Mouse (Mus musculus) MEL (cell line): ENCODE measurements around the gene Gjc3. TPM values are rescaled to one million over a fixed set of nuclear protein-coding genes. Genes with fewer than 3 reads are reported as not detected.

ENCODE experiments used
- DNase-seq: peaks from one replicate; pipeline ENCODE4 v3.0.0; 2011; ENCODE audit warnings: low read depth, low spot score
- H3K27ac ChIP-seq: 2 replicates; pipeline ENCODE4 v1.5.1; 2012; ENCODE audit warnings: low read depth, mild to moderate bottlenecking, control low read depth, low read length, moderate library complexity; ENCODE audit not compliant: control insufficient read depth
- H3K27me3 ChIP-seq, 2 experiments: fragments of 150-350 bp in 1 of 2; sonication (generic) in 1 of 2; 2 replicates each; pipeline ENCODE4 v1.6.1; 2012; ENCODE audit warnings: low read length in 2 of 2, mild to moderate bottlenecking in 2 of 2, improper control_type of control experiment in 1 of 2, moderate library complexity in 1 of 2; ENCODE audit not compliant: insufficient read depth in 2 of 2, control insufficient read depth in 1 of 2
- H3K36me3 ChIP-seq, 2 experiments: 2 replicates each; pipeline ENCODE4 v1.6.1; 2012 to 2014; ENCODE audit warnings: low read length in 2 of 2, improper control_type of control experiment in 1 of 2, inconsistent platforms in 1 of 2, mild to moderate bottlenecking in 1 of 2; ENCODE audit not compliant: insufficient read depth in 2 of 2, control insufficient read depth in 1 of 2
- H3K4me1 ChIP-seq, 2 experiments: fragments of 150-350 bp in 1 of 2; sonication (generic) in 1 of 2; 2 replicates each; pipeline ENCODE4 v1.6.1; 2012; ENCODE audit warnings: low read length in 2 of 2, improper control_type of control experiment in 1 of 2, mild to moderate bottlenecking in 1 of 2; ENCODE audit not compliant: insufficient read depth in 2 of 2, control insufficient read depth in 1 of 2
- H3K4me3 ChIP-seq, 2 experiments: fragments of 150-350 bp in 1 of 2; sonication (generic) in 1 of 2; 2 replicates each; pipeline ENCODE4 v1.5.1; 2012; ENCODE audit warnings: low read depth in 2 of 2, low read length in 2 of 2, mild to moderate bottlenecking in 2 of 2, moderate library complexity in 2 of 2, control low read depth in 1 of 2, improper control_type of control experiment in 1 of 2; ENCODE audit not compliant: control insufficient read depth in 1 of 2, insufficient read depth in 1 of 2
- H3K79me2 ChIP-seq: 2 replicates; pipeline ENCODE4 v1.6.1; 2012; ENCODE audit warnings: mild to moderate bottlenecking, low read length, moderate library complexity; ENCODE audit not compliant: control insufficient read depth, poor library complexity, insufficient read depth
- H3K9ac ChIP-seq: 2 replicates; pipeline ENCODE4 v1.6.1; 2012; ENCODE audit warnings: low read depth, mild to moderate bottlenecking, control low read depth, low read length, moderate library complexity; ENCODE audit not compliant: control insufficient read depth, poor library complexity, severe bottlenecking
- H3K9me3 ChIP-seq: fragments of 150-350 bp; sonication (generic); replicated peaks from 2 replicates; pipeline ENCODE4 v1.6.1; 2012; ENCODE audit warnings: mild to moderate bottlenecking, low read length, improper control_type of control experiment, moderate library complexity; ENCODE audit not compliant: insufficient read depth
- BHLHE40 ChIP-seq: IDR thresholded peaks from 2 replicates; pipeline ENCODE4 v1.6.1; 2012; ENCODE audit warnings: low read depth, mild to moderate bottlenecking, inconsistent platforms, low read length, improper control_type of control experiment, borderline replicate concordance
- CTCF ChIP-seq, 3 experiments: IDR thresholded peaks in 2 of 3; conservative IDR thresholded peaks in 1 of 3; 2 replicates each; pipeline ENCODE4 v1.5.1; 2011 to 2012; ENCODE audit warnings: low read length in 3 of 3, low read depth in 2 of 3, mild to moderate bottlenecking in 2 of 3, improper control_type of control experiment in 1 of 3, inconsistent platforms in 1 of 3, mixed read lengths in 1 of 3, moderate library complexity in 1 of 3; ENCODE audit not compliant: control insufficient read depth in 1 of 3, insufficient read depth in 1 of 3, poor library complexity in 1 of 3, severe bottlenecking in 1 of 3
- GABPA ChIP-seq: IDR thresholded peaks from 2 replicates; pipeline ENCODE4 v1.6.1; 2012; ENCODE audit warnings: low read depth, mild to moderate bottlenecking, inconsistent platforms, low read length, improper control_type of control experiment, moderate library complexity
- JUND ChIP-seq: IDR thresholded peaks from 2 replicates; pipeline ENCODE4 v1.6.1; 2011; ENCODE audit warnings: low read depth, mild to moderate bottlenecking, improper control_type of control experiment, low read length
- MAFK ChIP-seq: IDR thresholded peaks from 2 replicates; pipeline ENCODE4 v1.6.1; 2011; ENCODE audit warnings: low read depth, mild to moderate bottlenecking, low read length, improper control_type of control experiment, borderline replicate concordance
- MEF2A ChIP-seq: IDR thresholded peaks from 2 replicates; pipeline ENCODE4 v1.6.1; 2014; ENCODE audit warnings: low read depth, mild to moderate bottlenecking, inconsistent platforms, low read length, improper control_type of control experiment; ENCODE audit not compliant: poor library complexity, insufficient replicate concordance, severe bottlenecking; ENCODE audit errors: extremely low read depth
- MXI1 ChIP-seq: IDR thresholded peaks from 2 replicates; pipeline ENCODE4 v1.6.1; 2011; ENCODE audit warnings: mild to moderate bottlenecking, low read depth, low read length, improper control_type of control experiment
- RAD21 ChIP-seq: IDR thresholded peaks from 2 replicates; pipeline ENCODE4 v1.6.1; 2011; ENCODE audit warnings: mild to moderate bottlenecking, low read depth, low read length, improper control_type of control experiment
- SMC3 ChIP-seq: IDR thresholded peaks from 2 replicates; pipeline ENCODE4 v1.6.1; 2011; ENCODE audit warnings: low read depth, low read length, improper control_type of control experiment
- TBP ChIP-seq: IDR thresholded peaks from 2 replicates; pipeline ENCODE4 v1.8.0; 2011; ENCODE audit warnings: low read depth, low read length, improper control_type of control experiment
- UBTF ChIP-seq: IDR thresholded peaks from 2 replicates; pipeline ENCODE4 v1.6.1; 2012; ENCODE audit warnings: low read depth, mild to moderate bottlenecking, inconsistent platforms, low read length, improper control_type of control experiment, moderate library complexity, borderline replicate concordance; ENCODE audit not compliant: insufficient read depth
- ZC3H11A ChIP-seq: IDR thresholded peaks from 2 replicates; pipeline ENCODE4 v1.6.1; 2012; ENCODE audit warnings: low read depth, mild to moderate bottlenecking, inconsistent platforms, low read length, improper control_type of control experiment
- ZKSCAN1 ChIP-seq: IDR thresholded peaks from 2 replicates; pipeline ENCODE4 v1.6.1; 2012; ENCODE audit warnings: low read depth, mild to moderate bottlenecking, inconsistent platforms, low read length, improper control_type of control experiment, moderate library complexity
- ZMIZ1 ChIP-seq: IDR thresholded peaks from 2 replicates; pipeline ENCODE4 v1.6.1; 2012; ENCODE audit warnings: low read depth, mild to moderate bottlenecking, inconsistent platforms, low read length, improper control_type of control experiment, moderate library complexity
- ZNF384 ChIP-seq: IDR thresholded peaks from 2 replicates; pipeline ENCODE4 v1.6.1; 2012; ENCODE audit warnings: low read depth, mild to moderate bottlenecking, inconsistent platforms, low read length, improper control_type of control experiment
- polyA plus RNA-seq, 2 experiments: library from polyadenylated mRNA; stranded (reverse) in 1 of 2; unstranded in 1 of 2; fragments of >175 nt in 1 of 2; fragments of >200 nt in 1 of 2; gene quantifications; 2 replicates each; pipeline versions ENCODE4 v1.2.1 to v1.2.4; 2012; ENCODE audit warnings: low replicate concordance in 2 of 2, low read depth in 1 of 2; ENCODE audit not compliant: insufficient read length in 2 of 2, insufficient read depth in 1 of 2, missing spikeins in 1 of 2
- total RNA-seq: library from RNA; depleted of rRNA; stranded (reverse); fragments of 300-350 nt; gene quantifications from 2 replicates; pipeline ENCODE4 v1.2.3, GENCODE M21; 2012; rRNA removed

Gjc3 gene
- total and polyA plus RNA-seq, 3 experiments, result not detected

DNA sequence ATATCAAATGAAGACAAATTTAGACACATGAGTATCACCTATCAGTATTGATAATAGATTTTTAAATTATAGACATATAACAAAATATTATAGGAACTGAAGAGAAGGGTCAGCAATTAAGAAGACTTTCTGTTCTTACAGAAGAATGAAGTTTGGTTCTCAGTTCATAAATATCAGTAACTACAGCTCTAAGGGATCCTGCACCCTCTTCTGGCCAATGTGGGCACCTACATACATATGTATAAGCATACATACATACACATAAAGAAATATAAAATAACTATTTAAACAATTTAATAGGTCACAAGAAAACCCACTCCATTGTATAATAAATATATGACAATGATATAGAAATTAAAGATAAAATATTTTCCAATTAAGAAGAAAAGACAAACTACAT is 48.4 kb downstream of the Gjc3 start:
- no peak overlapping the region for H3K27ac ChIP-seq
- H3K9ac ChIP-seq, result no peak overlapping the region
- no peaks in the 10 kb centered on the region for H3K4me1 ChIP-seq
- TF ChIP-seq JUND (no peak), ZC3H11A (peak; percentile 55), SMC3 (peak; percentile 82), CTCF (IDR thresholded peaks at IDR 0.05 in 2 of 3, conservative IDR thresholded peaks at IDR 0.05 in 1 of 3; ENCODE audit: control insufficient read depth in 1 of 3, insufficient read depth in 1 of 3, low read depth in 2 of 3, low read length in 3 of 3, poor library complexity in 1 of 3, severe bottlenecking in 1 of 3) (peak in 1 of 3 experiments; percentile 63; a peak in 2 of 6 replicates), TBP (no peak), RAD21 (peak; percentile 66)
- H3K79me2 ChIP-seq, result no peaks in the 10 kb centered on the region
- DNase-seq, result peak; percentile 49
- H3K9me3 ChIP-seq, result no peaks in the 10 kb centered on the region
- H3K4me3 ChIP-seq, result no peak overlapping the region
- H3K27me3 ChIP-seq, result peaks cover 2 to 7% of the 10 kb centered on the region in 2 experiments; a peak in 3 of 4 replicates
- no peaks in the 10 kb centered on the region for H3K36me3 ChIP-seq

DNA sequence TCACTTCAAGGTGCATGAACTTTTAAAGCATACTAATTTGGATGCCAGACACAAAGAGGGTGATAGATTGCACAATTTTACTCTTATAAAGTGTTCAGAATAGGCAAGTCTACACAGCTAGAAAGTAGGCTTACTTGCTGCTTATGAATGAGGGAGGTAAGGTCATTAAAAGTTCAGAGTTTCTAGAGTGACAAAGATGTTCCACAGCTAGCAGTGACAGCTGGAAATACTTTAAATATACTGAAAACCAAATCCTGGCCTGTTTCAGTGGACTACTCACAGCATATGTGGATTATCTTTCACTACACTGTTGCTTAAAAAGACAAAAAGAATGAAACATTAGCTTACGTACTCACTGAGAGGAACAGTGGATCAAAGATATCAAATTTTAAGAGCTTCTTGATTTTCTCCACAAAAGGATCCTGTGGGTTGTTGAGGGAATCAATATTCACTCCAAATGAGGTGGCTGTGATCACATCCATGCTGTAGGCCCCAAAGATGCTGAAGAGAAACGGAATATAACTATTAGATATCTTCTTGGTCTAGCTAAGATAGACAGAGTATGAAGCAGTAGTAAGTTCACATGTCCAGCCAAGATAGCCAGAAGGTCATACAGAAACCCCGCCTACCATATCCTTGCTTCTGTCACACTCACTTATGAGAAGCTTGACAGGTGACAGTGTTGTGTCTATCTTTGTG is 53.2 kb downstream of the Gjc3 start:
- TF ChIP-seq ZMIZ1 (no peak), BHLHE40 (no peak), SMC3 (no peak), ZC3H11A (no peak), ZKSCAN1 (no peak), UBTF (no peak), MXI1 (no peak), MEF2A (no peak), GABPA (no peak), ZNF384 (no peak), MAFK (no peak)
- TF ChIP-seq, all 39 proteins: peak for 0
- H3K27ac ChIP-seq, result no peak overlapping the region
- DNase-seq, result no peak

More for the DNA sequence above, 53.2 kb downstream of the Gjc3 start:
- no peaks in the 10 kb centered on the region for H3K36me3 ChIP-seq
- H3K9ac ChIP-seq, result no peak overlapping the region
- no peaks in the 10 kb centered on the region for H3K9me3 ChIP-seq
- peaks cover 0 to 2% of the 10 kb centered on the region in 2 experiments; a peak in 1 of 4 replicates for H3K27me3 ChIP-seq
- no peak overlapping the region for H3K4me3 ChIP-seq
- H3K4me1 ChIP-seq, result no peaks in the 10 kb centered on the region
- no peaks in the 10 kb centered on the region for H3K79me2 ChIP-seq

Other genes starting within 250 kb of the Gjc3 start
- gene Nyap1, start 221.5 kb downstream of the Gjc3 start, total RNA-seq, result 0.39 and 0.42 TPM in 2 replicates
- gene Nyap1, start 221.5 kb downstream of the Gjc3 start, polyA plus RNA-seq, result 1 to 10 TPM in 1 of 2 experiments, not detected in 1; 1.1 TPM
- gene Tsc22d4, start 217.4 kb downstream of the Gjc3 start, total RNA-seq, result 52.7 and 58.3 TPM in 2 replicates
- gene Tsc22d4, start 217.4 kb downstream of the Gjc3 start, polyA plus RNA-seq, result 100 to 1,000 TPM in 1 of 2 experiments, not detected in 1; 203 TPM
- 35.0 and 35.8 TPM in 2 replicates for gene Ppp1r35, start 184.2 kb downstream of the Gjc3 start, total RNA-seq
- 10 to 100 TPM in 1 of 2 experiments, not detected in 1; 46.2 TPM for gene Ppp1r35, start 184.2 kb downstream of the Gjc3 start, polyA plus RNA-seq
- gene Mepce, start 175.4 kb downstream of the Gjc3 start, total RNA-seq, result 49.1 and 58.7 TPM in 2 replicates
- 10 to 100 TPM in 1 of 2 experiments, not detected in 1; 74.2 TPM for gene Mepce, start 175.4 kb downstream of the Gjc3 start, polyA plus RNA-seq
- gene Zcwpw1, start 175.3 kb downstream of the Gjc3 start, total RNA-seq, result 5.6 and 11.1 TPM in 2 replicates
- gene Zcwpw1, start 175.3 kb downstream of the Gjc3 start, polyA plus RNA-seq, result 10 to 100 TPM in 1 of 2 experiments, not detected in 1; 16.0 TPM
- gene Pilra, start 126.8 kb downstream of the Gjc3 start, total RNA-seq, result 0.36 and 1.5 TPM in 2 replicates
- under 1 TPM in 1 of 2 experiments, not detected in 1; 0.89 TPM for gene Pilra, start 126.8 kb downstream of the Gjc3 start, polyA plus RNA-seq
- gene Pilrb1, start 105.0 kb downstream of the Gjc3 start, total RNA-seq, result 4.4 and 12.1 TPM in 2 replicates
- 1 to 10 TPM in 1 of 2 experiments, not detected in 1; 4.5 TPM for gene Pilrb1, start 105.0 kb downstream of the Gjc3 start, polyA plus RNA-seq
- gene Pilrb2, start 91.3 kb downstream of the Gjc3 start, total RNA-seq, result 32.1 and 71.7 TPM in 2 replicates
- gene Pilrb2, start 91.3 kb downstream of the Gjc3 start, polyA plus RNA-seq, result 10 to 100 TPM in 1 of 2 experiments, not detected in 1; 25.9 TPM
- not detected in 2 replicates for gene Cyp3a13, start 41.5 kb downstream of the Gjc3 start, total RNA-seq
- gene Cyp3a13, start 41.5 kb downstream of the Gjc3 start, polyA plus RNA-seq, result not detected
- not detected in 2 replicates for gene Azgp1, start 18.4 kb upstream of the Gjc3 start, total RNA-seq
- not detected for gene Azgp1, start 18.4 kb upstream of the Gjc3 start, polyA plus RNA-seq
- gene Smok3a, start 58.2 kb upstream of the Gjc3 start, total RNA-seq, result not detected in 2 replicates
- gene Smok3a, start 58.2 kb upstream of the Gjc3 start, polyA plus RNA-seq, result not detected
- gene Smok3b, start 58.3 kb upstream of the Gjc3 start, total RNA-seq, result not detected in 2 replicates
- not detected for gene Smok3b, start 58.3 kb upstream of the Gjc3 start, polyA plus RNA-seq
- not detected in 2 replicates for gene Smok3c, start 90.1 kb upstream of the Gjc3 start, total RNA-seq
- not detected for gene Smok3c, start 90.1 kb upstream of the Gjc3 start, polyA plus RNA-seq
- 11.5 and 13.4 TPM in 2 replicates for gene Zkscan1, start 122.0 kb upstream of the Gjc3 start, total RNA-seq
- gene Zkscan1, start 122.0 kb upstream of the Gjc3 start, polyA plus RNA-seq, result 10 to 100 TPM; 10.6 to 51.7 TPM
- 7.6 and 9.0 TPM in 2 replicates for gene Zscan21, start 153.8 kb upstream of the Gjc3 start, total RNA-seq
- 10 to 100 TPM in 1 of 2 experiments, not detected in 1; 10.5 TPM for gene Zscan21, start 153.8 kb upstream of the Gjc3 start, polyA plus RNA-seq
- 5.4 and 6.9 TPM in 2 replicates for gene Zfp113, start 192.6 kb upstream of the Gjc3 start, total RNA-seq
- 1 to 10 TPM in 1 of 2 experiments, not detected in 1; 6.8 TPM for gene Zfp113, start 192.6 kb upstream of the Gjc3 start, polyA plus RNA-seq
- gene Cops6, start 198.0 kb upstream of the Gjc3 start, total RNA-seq, result 52.6 and 63.7 TPM in 2 replicates
- 100 to 1,000 TPM in 1 of 2 experiments, not detected in 1; 152 TPM for gene Cops6, start 198.0 kb upstream of the Gjc3 start, polyA plus RNA-seq
- 19.1 and 22.2 TPM in 2 replicates for gene Ap4m1, start 208.9 kb upstream of the Gjc3 start, total RNA-seq
- 10 to 100 TPM in 1 of 2 experiments, not detected in 1; 38.5 TPM for gene Ap4m1, start 208.9 kb upstream of the Gjc3 start, polyA plus RNA-seq
- gene Mcm7, start 209.3 kb upstream of the Gjc3 start, total RNA-seq, result 202 TPM in 2 replicates
- gene Mcm7, start 209.3 kb upstream of the Gjc3 start, polyA plus RNA-seq, result 100 to 1,000 TPM; 255 to 565 TPM
- gene Taf6, start 224.4 kb upstream of the Gjc3 start, total RNA-seq, result 52.6 and 59.6 TPM in 2 replicates
- gene Taf6, start 224.4 kb upstream of the Gjc3 start, polyA plus RNA-seq, result 10 to 100 TPM in 1 of 2 experiments, not detected in 1; 94.7 TPM
- gene Cnpy4, start 224.4 kb upstream of the Gjc3 start, total RNA-seq, result 7.8 TPM in 2 replicates
- gene Cnpy4, start 224.4 kb upstream of the Gjc3 start, polyA plus RNA-seq, result 10 to 100 TPM in 1 of 2 experiments, not detected in 1; 12.1 TPM
- gene Mblac1, start 231.2 kb upstream of the Gjc3 start, total RNA-seq, result 5.0 and 5.2 TPM in 2 replicates
- 1 to 10 TPM in 1 of 2 experiments, not detected in 1; 5.7 TPM for gene Mblac1, start 231.2 kb upstream of the Gjc3 start, polyA plus RNA-seq